Mouse (Mus musculus): Measurements from ENCODE around the gene Pcdh15. TPM values are rescaled to one million over a fixed set of nuclear protein-coding genes. Genes with fewer than 3 reads are reported as not detected.

Gene Pcdh15
- total RNA-seq (2022), result 10 to 100 TPM; 15.2 to 28.9 (median 19.3) TPM

GRCm38 (mm10) chr10:73098966-73099845 lies at the start of gene Pcdh15:
TSS of gene Pcdh15 (plus strand) at chr10:73099342.
- DNase-seq (ENCODE audit: low spot score in 2 of 2), result peak in 1 of 2 experiments; percentile 18

GRCm38 (mm10) chr10:73052074-73052473 lies 47.1 kb upstream of the Pcdh15 start:
- DNase-seq (ENCODE audit: low spot score in 2 of 2), result no peak

GRCm38 (mm10) chr10:73059726-73060230 lies 39.4 kb upstream of the Pcdh15 start:
- DNase-seq (ENCODE audit: low spot score in 2 of 2), result no peak

GRCm38 (mm10) chr10:73086703-73087102 lies 12.4 kb upstream of the Pcdh15 start:
- DNase-seq (ENCODE audit: low spot score in 2 of 2), result no peak

GRCm38 (mm10) chr10:73096531-73097135 lies 2.5 kb upstream of the Pcdh15 start:
- DNase-seq (ENCODE audit: low spot score in 2 of 2), result peak; percentile 47 to 62

- DNase-seq (ENCODE audit: low spot score in 2 of 2), result peak; percentile 26 to 36
Observed at GRCm38 (mm10) chr10:73097176-73097575, 2.0 kb upstream of the Pcdh15 start.

- DNase-seq (ENCODE audit: low spot score in 2 of 2), result peak; percentile 65 to 85
Observed at GRCm38 (mm10) chr10:73097979-73098378, 1.2 kb upstream of the Pcdh15 start.

- no peak for DNase-seq (ENCODE audit: low spot score in 2 of 2)
Observed at GRCm38 (mm10) chr10:73099846-73100241, 702 bp downstream of the Pcdh15 start.

GRCm38 (mm10) chr10:73103383-73103994 lies 4.3 kb downstream of the Pcdh15 start:
- DNase-seq (ENCODE audit: low spot score in 2 of 2), result peak in 1 of 2 experiments; percentile 58

- no peak for DNase-seq (ENCODE audit: low spot score in 2 of 2)
Observed at GRCm38 (mm10) chr10:73105893-73106292, 6.8 kb downstream of the Pcdh15 start.

- DNase-seq (ENCODE audit: low spot score in 2 of 2), result no peak
Observed at GRCm38 (mm10) chr10:73137985-73138384, 38.8 kb downstream of the Pcdh15 start.

- no peak for DNase-seq (ENCODE audit: low spot score in 2 of 2)
Observed at GRCm38 (mm10) chr10:73147543-73147942, 48.4 kb downstream of the Pcdh15 start.

GRCm38 (mm10) chr10:73147978-73148377 lies 48.8 kb downstream of the Pcdh15 start:
- no peak for DNase-seq (ENCODE audit: low spot score in 2 of 2)

GRCm38 (mm10) chr10:73154544-73154943 lies 55.4 kb downstream of the Pcdh15 start:
- DNase-seq (ENCODE audit: low spot score in 2 of 2), result peak; percentile 10 to 15

GRCm38 (mm10) chr10:73161757-73162156 lies 62.6 kb downstream of the Pcdh15 start:
- DNase-seq (ENCODE audit: low spot score in 2 of 2), result no peak

- no peak for DNase-seq (ENCODE audit: low spot score in 2 of 2)
Observed at GRCm38 (mm10) chr10:73216001-73216400, 116.9 kb downstream of the Pcdh15 start.

GRCm38 (mm10) chr10:73242294-73242693 lies 143.2 kb downstream of the Pcdh15 start:
- DNase-seq (ENCODE audit: low spot score in 2 of 2), result no peak

GRCm38 (mm10) chr10:73280438-73280837 lies 181.3 kb downstream of the Pcdh15 start:
- no peak for DNase-seq (ENCODE audit: low spot score in 2 of 2)

- DNase-seq (ENCODE audit: low spot score in 2 of 2), result no peak
Observed at GRCm38 (mm10) chr10:73296456-73296855, 197.3 kb downstream of the Pcdh15 start.

GRCm38 (mm10) chr10:73301951-73302350 lies 202.8 kb downstream of the Pcdh15 start:
- no peak for DNase-seq (ENCODE audit: low spot score in 2 of 2)

GRCm38 (mm10) chr10:73306677-73307076 lies 207.5 kb downstream of the Pcdh15 start:
- DNase-seq (ENCODE audit: low spot score in 2 of 2), result no peak

- no peak for DNase-seq (ENCODE audit: low spot score in 2 of 2)
Observed at GRCm38 (mm10) chr10:73326861-73327260, 227.7 kb downstream of the Pcdh15 start.

Data from layer of hippocampus, adult 8-10 months (tissue).